Mouse (Mus musculus) left cerebral cortex, adult 9 months (tissue): ENCODE results near the gene Chgb.

Source experiments
- DNase-seq, 2 experiments: peaks; one replicate each; pipeline ENCODE4 v3.0.0; 2022; ENCODE audit warnings: low spot score in 2 of 2

Gene Chgb

GRCm38 (mm10) chr2:132780978-132781377 lies at the start of gene Chgb:
Gene Chgb (plus strand): TSS chr2:132781278.
- no peak for DNase-seq

DNA sequence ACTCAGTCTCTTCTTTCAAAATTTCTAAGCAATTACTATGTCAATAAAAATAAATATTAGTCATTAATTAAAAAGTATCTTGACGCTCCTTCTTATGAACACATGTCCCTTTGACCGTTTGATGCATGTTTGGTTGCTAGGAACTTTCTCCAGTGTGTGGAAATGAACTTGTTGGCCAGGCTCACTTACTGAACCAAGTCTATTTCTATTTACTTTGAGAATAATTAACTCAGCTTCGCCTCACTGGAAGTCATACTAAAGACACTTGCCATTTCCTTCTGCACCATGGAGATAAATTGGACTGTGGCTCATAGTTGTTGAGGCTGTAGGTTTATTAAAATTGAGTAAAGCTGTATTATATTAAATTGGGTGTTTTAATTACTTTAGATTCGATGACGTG lies 48.1 kb upstream of the Chgb start:
- no peak for DNase-seq

- DNase-seq = peak in 1 of 2 experiments; percentile 33
Measured at GRCm38 (mm10) chr2:132733603-132734573, 47.2 kb upstream of the Chgb start.

- no peak for DNase-seq
Measured at GRCm38 (mm10) chr2:132738816-132739432, 42.2 kb upstream of the Chgb start.

DNA sequence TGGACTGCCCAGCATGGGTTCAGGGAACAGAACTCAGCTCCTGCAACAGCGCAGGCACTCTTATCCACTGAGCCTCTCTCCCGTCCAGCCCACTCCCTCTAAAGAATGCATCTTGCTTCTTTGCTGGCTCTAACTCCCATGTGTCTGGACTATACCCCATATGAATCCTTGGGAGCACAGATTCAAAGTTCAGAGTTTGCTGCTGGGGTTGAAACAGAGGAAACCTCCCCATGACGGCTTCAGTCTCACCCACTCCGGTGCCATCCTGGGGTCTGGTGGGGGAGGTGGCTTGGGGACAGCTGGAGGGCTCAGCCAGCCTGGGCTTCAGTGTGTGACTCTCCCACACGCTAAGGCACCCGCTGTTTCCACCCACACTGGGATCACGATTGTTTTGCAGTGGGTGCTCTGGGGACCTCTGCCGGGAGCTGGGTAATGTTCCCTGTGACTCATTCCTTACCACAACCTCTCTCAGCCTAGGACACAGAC lies 39.2 kb upstream of the Chgb start:
- DNase-seq = peak; percentile 68 to 78

GRCm38 (mm10) chr2:132744866-132745265 lies 36.2 kb upstream of the Chgb start:
- no peak for DNase-seq

- DNase-seq = peak in 1 of 2 experiments; percentile 33
Measured at GRCm38 (mm10) chr2:132746108-132746507, 35.0 kb upstream of the Chgb start.

DNA sequence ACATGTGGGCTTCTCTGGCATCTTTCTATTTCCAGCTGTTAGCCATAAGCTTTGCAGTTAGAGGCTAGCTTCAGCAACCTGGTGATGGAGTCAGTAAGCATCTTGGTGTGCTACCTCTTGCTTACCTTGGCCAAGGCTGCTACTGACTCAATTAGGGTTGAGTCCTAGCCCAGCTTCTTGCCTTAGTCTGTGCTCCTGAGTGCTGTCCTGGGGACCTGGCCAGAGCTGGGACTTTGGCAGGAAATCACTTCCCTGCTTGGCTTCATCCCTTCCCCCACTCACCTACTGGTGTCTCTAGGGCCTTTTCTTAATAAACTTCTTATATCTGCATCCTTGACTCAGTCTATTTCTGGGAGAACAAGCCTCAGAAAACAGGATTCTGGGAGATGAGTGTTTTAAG lies 30.4 kb upstream of the Chgb start:
- DNase-seq = no peak

- DNase-seq = peak; percentile 47 to 64
Measured at GRCm38 (mm10) chr2:132751141-132752066, 29.7 kb upstream of the Chgb start.

- DNase-seq = no peak
Measured at GRCm38 (mm10) chr2:132752398-132752797, 28.7 kb upstream of the Chgb start.

GRCm38 (mm10) chr2:132753137-132753536 lies 27.9 kb upstream of the Chgb start:
- DNase-seq = no peak

DNA sequence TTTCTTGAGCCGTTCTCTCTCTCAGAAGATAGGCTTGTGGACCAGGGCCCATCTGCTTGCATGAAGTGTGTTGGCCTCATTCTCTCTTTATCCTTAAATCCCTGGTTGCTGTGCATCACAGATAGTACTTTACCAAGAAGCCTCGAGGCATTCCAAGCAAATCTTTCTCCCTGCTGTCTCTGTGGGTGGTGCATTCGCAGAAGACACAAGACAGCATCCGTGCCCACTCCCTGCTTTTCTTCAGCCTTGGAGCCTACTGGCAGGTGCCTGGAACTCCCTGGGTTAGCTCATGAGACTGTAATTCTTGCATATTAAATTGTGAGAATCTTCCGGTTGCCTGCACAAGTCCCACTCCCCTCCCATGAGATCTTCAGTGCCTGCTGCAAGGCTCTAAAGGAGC lies 23.2 kb upstream of the Chgb start:
- peak; percentile 67 to 86 for DNase-seq

DNA sequence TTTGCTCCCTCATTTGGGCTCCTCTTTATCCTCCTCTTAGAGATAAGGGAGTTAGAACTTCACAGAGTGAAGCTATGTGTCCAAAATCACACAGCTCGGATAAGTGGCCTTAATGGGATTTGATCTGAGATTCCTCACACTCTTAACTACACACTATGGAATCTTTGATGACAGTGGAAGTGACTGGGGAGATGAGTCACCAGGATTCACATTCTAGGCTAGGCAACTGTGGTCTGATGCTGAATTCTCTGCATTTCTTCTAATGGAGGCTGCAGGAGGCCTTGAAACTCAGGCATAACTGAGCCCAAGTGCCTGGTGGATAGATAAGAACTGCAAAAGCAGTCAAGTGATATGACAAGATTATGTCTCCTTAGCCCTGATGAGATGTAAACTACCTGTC lies 10.3 kb upstream of the Chgb start:
- DNase-seq = no peak

DNA sequence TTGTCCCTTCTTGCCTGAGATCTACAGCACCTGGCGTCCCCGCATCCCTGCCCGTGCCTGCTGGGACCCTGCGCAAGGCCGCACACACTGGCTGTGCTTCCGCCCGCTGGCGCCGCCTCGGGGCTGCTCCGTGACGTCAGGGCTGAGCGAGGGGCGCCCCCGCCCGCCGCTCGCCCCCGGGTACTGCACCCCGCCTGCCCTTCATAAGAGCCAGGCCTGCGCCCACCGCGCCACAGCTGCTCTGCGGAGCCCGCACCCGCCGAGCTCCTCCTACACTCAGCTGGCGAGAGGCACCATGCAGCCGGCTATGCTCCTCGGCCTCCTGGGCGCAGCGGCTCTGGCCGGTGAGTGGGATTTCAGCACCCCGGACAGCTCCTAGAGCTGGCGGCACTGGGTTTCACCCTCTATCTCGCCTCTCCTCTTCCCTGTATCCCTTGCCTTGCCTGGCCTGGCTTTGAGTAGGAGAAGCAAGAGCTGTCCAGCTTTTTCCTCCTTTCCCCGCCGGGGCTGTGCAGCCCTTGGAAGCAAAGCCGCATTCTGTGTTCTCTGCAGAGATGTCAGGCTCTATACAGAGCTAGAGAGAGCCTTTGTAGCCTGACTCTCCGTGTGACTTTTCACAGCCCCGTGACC lies 476 bp downstream of the Chgb start:
- peak; percentile 62 to 83 for DNase-seq

- DNase-seq = no peak
Measured at GRCm38 (mm10) chr2:132784039-132784438, 3.0 kb downstream of the Chgb start.

DNA sequence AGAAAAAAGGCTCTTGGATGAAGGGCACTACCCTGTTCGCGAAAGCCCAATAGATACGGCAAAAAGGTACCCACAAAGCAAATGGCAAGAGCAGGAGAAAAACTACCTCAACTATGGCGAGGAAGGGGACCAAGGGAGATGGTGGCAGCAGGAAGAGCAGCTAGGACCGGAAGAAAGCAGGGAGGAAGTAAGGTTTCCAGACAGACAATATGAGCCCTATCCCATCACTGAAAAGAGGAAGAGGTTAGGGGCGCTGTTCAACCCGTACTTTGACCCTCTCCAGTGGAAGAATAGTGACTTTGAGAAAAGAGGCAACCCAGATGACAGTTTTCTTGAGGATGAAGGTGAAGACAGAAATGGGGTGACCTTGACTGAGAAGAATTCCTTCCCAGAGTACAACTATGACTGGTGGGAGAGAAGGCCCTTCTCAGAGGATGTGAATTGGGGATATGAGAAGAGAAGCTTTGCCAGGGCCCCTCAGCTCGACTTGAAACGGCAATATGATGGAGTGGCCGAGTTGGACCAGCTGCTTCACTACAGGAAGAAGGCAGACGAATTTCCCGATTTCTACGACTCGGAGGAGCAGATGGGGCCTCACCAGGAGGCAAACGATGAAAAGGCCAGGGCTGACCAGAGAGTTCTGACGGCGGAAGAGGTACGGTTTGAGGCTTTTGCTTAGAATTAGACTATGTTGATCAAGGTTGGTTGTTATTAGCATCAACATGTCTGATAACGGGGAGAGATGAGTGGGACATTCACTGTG lies 12.5 kb downstream of the Chgb start:
- DNase-seq = no peak

DNA sequence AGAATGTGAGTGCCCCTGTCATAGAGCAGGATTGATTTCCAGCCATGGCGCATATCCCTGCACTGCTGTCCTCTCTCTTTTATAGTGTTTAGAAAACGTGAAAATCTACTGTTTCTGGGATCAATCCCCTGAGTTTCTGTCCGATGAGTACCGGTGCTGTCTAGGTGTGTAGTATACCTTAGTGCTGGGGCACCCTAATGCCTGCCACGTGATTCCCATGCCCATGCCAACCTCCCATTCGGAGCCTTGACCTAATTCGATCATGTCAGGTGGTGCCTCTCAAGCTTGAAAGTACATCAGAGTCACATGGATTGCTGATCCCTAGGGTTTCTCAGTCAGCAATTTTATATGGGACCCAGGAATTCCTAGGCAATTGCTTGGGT lies 13.1 kb downstream of the Chgb start:
- DNase-seq = no peak

- no peak for DNase-seq
Measured at GRCm38 (mm10) chr2:132802976-132803375, 21.9 kb downstream of the Chgb start.

- peak; percentile 77 to 90 for DNase-seq
Measured at GRCm38 (mm10) chr2:132815608-132816314, 34.7 kb downstream of the Chgb start, which contains the start of the genes Trmt6 and Mcm8. Gene Trmt6 (minus strand): TSS chr2:132816055. Gene Mcm8 (plus strand): TSS chr2:132816141.

DNA sequence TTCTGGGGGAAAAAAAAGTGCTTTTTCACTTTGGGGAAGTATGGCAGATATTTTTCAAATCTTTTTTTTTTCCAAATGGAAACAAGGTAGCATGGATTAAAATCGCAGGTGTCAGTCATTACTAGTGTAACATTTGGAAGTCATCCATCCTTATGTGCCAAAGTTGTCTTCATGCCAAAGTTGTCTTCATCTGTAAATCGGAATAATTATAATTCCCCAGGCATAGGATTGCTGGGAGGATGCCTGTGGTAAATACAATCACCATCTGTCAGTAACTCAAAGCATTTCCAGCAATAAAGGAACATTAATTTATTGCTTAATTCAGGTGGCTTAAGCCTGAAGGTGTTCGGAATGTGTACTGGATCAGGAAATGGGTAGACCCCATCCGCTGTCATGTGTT lies 60.0 kb downstream of the Chgb start:
- no peak for DNase-seq
